Mouse (Mus musculus): ENCODE measurements around the gene Col2a1. TPM values are rescaled to one million over a fixed set of nuclear protein-coding genes. Genes with fewer than 3 reads are reported as not detected.

Gene Col2a1
- polyA plus RNA-seq, 1 experiment: 0.05 TPM

- no peak for TF ChIP-seq GATA1 (IDR thresholded peaks at IDR 0.05; ENCODE audit: low read length)
Observed at GRCm38 (mm10) chr15:97954671-97955070, 49.8 kb downstream of the Col2a1 start.

GRCm38 (mm10) chr15:97952889-97953189, 51.7 kb downstream of the Col2a1 start:
- no peak for TF ChIP-seq GATA1 (IDR thresholded peaks at IDR 0.05; ENCODE audit: low read length)

GRCm38 (mm10) chr15:97952137-97952888, 52.2 kb downstream of the Col2a1 start:
- TF ChIP-seq GATA1 (IDR thresholded peaks at IDR 0.05; ENCODE audit: low read length): no peak

GRCm38 (mm10) chr15:97950240-97950639, 54.3 kb downstream of the Col2a1 start:
- no peak for TF ChIP-seq GATA1 (IDR thresholded peaks at IDR 0.05; ENCODE audit: low read length)

DNA sequence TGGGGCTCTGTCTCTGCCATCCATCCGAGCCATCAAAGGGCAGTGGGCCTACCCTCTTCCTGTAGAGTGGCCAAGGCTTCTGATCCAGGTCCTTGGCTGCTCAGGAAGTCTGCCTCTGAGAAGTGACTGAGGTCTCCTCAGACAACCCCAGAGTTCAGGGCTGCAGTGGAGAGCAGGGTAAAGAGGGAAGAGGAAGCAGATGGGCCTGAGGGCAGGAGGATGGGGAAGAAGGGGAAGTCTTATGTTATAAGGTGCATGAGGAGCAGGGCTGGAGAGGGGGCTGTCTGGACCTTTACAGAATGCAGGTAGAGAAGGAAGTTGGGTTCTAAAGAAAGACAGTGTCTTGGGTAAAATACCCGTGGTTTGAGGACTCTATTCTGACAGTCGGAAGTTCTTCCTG, 54.8 kb downstream of the Col2a1 start:
- no peak for TF ChIP-seq GATA1 (IDR thresholded peaks at IDR 0.05; ENCODE audit: low read length)

DNA sequence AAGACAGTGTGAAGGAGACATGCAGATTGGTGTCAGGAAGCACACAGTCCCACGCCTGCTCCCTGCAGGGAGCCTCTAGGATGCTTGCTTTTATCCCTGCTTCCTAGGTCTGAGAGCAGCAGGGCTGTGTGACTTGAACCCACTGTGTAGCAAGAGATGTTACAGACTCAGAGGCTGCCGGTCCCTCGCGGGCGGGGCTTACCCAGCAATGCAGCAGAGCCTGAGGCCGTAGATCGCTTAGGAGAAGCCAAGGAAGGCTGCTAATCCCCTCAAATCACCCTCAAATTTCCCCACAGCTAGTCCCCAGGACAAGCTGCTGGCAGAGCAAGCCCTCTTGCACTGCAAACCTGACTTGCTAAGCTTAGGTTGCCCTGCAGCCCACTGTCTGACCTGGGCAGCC, 55.8 kb downstream of the Col2a1 start:
- TF ChIP-seq GATA1 (IDR thresholded peaks at IDR 0.05; ENCODE audit: low read length): no peak

DNA sequence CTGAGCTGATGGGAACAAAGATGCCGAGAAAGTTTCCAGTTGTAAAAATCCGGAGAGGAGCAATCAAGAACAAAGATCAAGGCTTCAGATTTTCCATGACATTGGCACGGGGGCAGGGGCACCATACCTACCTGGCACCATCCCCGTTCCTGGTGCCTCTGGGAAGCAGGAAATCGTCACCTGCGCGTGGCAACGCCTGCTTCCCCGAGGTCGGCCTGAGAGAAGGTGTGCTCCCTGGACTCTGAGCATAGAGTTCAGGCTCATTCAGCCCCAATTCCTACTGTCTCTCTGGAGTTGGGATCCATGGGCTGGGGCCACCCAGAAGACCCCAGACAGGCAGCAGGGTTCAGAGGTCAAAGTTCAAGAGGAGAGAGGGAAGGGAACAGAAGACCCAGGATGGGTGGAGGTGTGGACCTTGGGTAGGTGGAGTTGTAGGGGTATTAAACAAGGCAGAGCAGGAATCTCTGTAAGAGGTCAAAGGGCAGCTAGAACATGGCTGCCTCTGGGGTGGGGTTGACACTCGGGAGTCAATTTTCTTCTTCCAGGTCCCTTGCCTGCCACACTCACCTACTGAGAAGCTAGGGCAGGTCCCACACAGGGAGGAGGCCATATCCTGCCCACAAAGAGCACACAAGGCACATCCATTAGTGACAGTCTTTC, 58.7 kb downstream of the Col2a1 start:
- TF ChIP-seq GATA1 (IDR thresholded peaks at IDR 0.05; ENCODE audit: low read length): no peak

GRCm38 (mm10) chr15:97944919-97945574, 59.4 kb downstream of the Col2a1 start:
- no peak for TF ChIP-seq GATA1 (IDR thresholded peaks at IDR 0.05; ENCODE audit: low read length)

DNA sequence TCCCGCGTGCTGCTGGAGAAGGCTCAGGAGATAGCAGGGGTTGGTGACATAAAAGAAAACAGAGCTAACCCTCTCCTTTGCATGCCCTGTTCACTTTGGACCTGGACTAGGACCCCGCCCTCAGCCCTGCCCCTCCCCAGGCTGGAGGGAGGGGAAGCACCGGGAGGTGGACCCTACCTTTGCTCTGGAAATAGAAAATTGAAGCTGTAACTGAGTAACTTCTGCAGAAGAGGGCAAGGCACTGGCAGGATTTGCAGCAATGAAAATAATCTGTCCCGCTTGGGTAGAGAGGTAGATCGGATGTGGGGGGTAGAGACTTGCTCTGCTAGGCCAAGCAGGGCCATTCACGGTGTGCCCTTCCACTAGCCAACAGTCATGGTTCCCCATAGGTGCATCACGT, 61.1 kb downstream of the Col2a1 start:
- TF ChIP-seq GATA1 (IDR thresholded peaks at IDR 0.05; ENCODE audit: low read length): no peak

- TF ChIP-seq GATA1 (IDR thresholded peaks at IDR 0.05; ENCODE audit: low read length): no peak
Observed at GRCm38 (mm10) chr15:97942538-97942937, 62.0 kb downstream of the Col2a1 start.

DNA sequence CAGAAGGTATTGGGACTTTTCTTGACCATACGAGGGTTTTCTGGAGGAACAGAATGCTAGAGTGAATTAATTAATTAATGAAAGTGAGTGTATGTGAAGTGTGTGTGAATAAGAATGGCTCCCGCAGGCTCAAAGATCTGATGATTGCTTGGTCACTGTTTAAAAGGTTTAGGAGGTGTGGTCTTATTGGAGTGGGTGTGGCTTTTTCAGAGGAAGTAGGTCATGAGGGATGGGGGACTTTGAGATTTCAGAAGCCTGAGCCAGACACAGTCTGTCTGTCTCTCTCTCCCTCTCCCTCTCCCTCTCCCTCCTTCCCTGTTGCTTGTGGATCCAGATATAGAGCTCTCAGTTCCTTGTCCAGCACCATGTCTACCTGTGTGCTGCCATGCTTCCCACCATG, 63.2 kb downstream of the Col2a1 start:
- TF ChIP-seq GATA1 (IDR thresholded peaks at IDR 0.05; ENCODE audit: low read length): no peak

DNA sequence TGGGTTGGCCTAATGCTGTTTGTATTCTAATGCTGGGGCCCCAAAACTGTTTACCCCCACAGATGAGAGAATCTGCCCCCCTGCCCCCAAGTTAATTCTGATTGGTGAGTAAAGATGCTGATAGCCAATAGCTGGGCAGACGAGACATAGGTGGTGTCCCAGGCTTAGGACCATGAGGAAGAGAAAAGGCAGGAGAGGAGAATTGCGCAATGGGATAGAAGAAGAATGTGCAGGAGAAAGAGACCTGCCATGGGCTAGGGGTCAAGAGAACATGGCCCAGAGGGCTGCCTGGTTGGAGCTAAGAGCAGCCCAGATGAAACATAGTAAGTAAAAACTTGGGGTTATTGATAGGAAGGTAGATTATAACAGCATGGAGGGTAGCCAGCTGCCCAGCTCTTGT, 64.4 kb downstream of the Col2a1 start:
- no peak for TF ChIP-seq GATA1 (IDR thresholded peaks at IDR 0.05; ENCODE audit: low read length)

GRCm38 (mm10) chr15:97938580-97938979, 65.9 kb downstream of the Col2a1 start:
- no peak for TF ChIP-seq GATA1 (IDR thresholded peaks at IDR 0.05; ENCODE audit: low read length)

GRCm38 (mm10) chr15:97932441-97932840, 72.1 kb downstream of the Col2a1 start:
- no peak for TF ChIP-seq GATA1 (IDR thresholded peaks at IDR 0.05; ENCODE audit: low read length)

- no peak for TF ChIP-seq GATA1 (IDR thresholded peaks at IDR 0.05; ENCODE audit: low read length)
Observed at GRCm38 (mm10) chr15:97929259-97929824, 75.2 kb downstream of the Col2a1 start.

GRCm38 (mm10) chr15:97927821-97928220, 76.7 kb downstream of the Col2a1 start:
- no peak for TF ChIP-seq GATA1 (IDR thresholded peaks at IDR 0.05; ENCODE audit: low read length)

Data from G1E-ER4 (cell line).